Mouse (Mus musculus): ENCODE results near the gene Stx18.

DNA sequence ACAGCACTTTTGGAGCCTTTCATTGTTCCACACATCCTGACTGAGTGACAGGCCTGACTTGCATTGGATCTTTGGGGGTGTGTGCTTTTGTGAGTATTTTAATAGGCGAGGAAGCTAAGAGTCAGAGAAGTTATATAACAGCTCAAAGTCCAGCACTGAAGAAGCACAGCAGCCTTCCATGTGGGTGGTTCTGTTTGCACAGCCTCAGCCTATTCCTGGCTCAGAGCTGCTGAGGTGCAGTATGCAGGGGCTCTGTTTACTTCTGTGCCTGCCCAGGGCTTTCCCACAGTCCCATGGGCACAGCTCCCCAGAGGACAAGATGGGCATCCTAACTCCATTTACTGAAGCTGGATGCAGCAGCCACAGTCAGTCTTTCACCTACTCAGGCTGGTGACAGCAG lies 78.5 kb downstream of the Stx18 start:
- TF ChIP-seq ZNF384 (IDR thresholded peaks at IDR 0.05; ENCODE audit: low read depth, low read length) (no peak), CHD2 (IDR thresholded peaks at IDR 0.05; ENCODE audit: low read depth, low read length) (no peak), ZC3H11A (IDR thresholded peaks at IDR 0.05; ENCODE audit: borderline replicate concordance, low read depth, low read length) (no peak), HCFC1 (IDR thresholded peaks at IDR 0.05; ENCODE audit: borderline replicate concordance, insufficient read depth, low read length) (no peak)

Measured in ES-E14 (cell line).